10 mouse cellular contexts compared by ENCODE assay signal in the genomic region with DNA sequence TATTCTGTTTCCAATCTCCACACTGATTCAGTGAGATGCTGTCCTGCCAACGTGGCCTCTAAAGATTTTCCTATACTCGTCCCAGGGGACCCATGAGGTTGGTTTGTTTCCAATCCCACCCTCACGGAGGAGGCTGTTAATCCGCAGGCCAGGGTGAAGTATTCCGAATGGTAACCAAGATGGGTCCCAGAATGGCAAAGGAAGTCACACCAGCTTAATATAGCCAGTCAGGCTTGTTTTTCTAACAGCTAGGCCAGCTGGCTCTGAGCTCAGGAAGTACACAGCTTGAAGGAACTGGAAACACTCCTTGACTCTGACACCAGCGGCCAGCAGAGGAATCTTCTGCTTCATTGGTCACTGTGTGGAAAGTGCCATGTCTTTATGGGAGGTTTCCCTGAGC. TPM values are rescaled to one million over a fixed set of nuclear protein-coding genes. Genes with fewer than 3 reads are reported as not detected.
DNase-seq lines count a peak whose midpoint lies in the region; ATAC-seq and TF ChIP-seq lines count a peak whose summit lies in the region.
"Had no signal": no experiment of that assay in that cellular context is flagged by ENCODE, and none has a peak within 500 bp of the region (broad histone marks: within the 10 kb centered on the region; RNA-seq: fewer than 3 reads in every experiment).

No protein-coding gene starts in this region.

- peaks cover 17% of the 10 kb centered on the region; the same call in 1 of the 2 replicates for H3K4me1 ChIP-seq in spleen, adult 2 months (ENCODE audit: control insufficient read depth, insufficient read depth, insufficient read length)
- H3K4me1 ChIP-seq: intestine, embryonic 15.5 days had no signal

- DNase-seq in spleen, adult 2 months (ENCODE audit: low read depth in 1 of 2, low spot score in 2 of 2): peak in 1 of 2 experiments; percentile 17
- DNase-seq in spleen, adult 12 weeks (ENCODE audit: low spot score): no peak
- DNase-seq in cerebellum, postnatal 10 days: peak; percentile 88 to 89
- peak; percentile 14 to 20 for DNase-seq in heart, postnatal 36 days
- no peak for DNase-seq in layer of hippocampus, adult 18-20 months (ENCODE audit: low spot score in 2 of 2)
- DNase-seq in urinary bladder, adult 2 months (ENCODE audit: low spot score): no peak
- DNase-seq: right cerebral cortex, postnatal 4 days had no signal

- 33% methylated on average over 6 of the region's 6 CpGs for WGBS in spleen, adult 2 months

- 0 out of 2 replicates have a peak overlapping the region, but pooled peaks have one; percentile 18 for H3K27ac ChIP-seq in spleen, adult 2 months (ENCODE audit: insufficient read depth, low read length)
- H3K27ac ChIP-seq: intestine, embryonic 15.5 days; liver, embryonic 14.5 days had no signal

- H3K27me3 ChIP-seq in spleen, adult 2 months (ENCODE audit: control insufficient read depth, insufficient read depth, low read length): no peaks in the 10 kb centered on the region
- H3K27me3 ChIP-seq: intestine, embryonic 15.5 days had no signal

- intact Hi-C loops in heart, postnatal 36 days (cut with DNase I): no loop called here

- TF ChIP-seq CTCF in spleen, adult 2 months (IDR thresholded peaks at IDR 0.05; ENCODE audit: extremely low read depth, insufficient read depth, insufficient read length, insufficient replicate concordance): no peak

- 0 out of 2 replicates have a peak, but pooled peaks have one; percentile 29 for ATAC-seq in megakaryocyte progenitor cell, adult 5-6 weeks (replicated peaks; ENCODE audit: poor library complexity)
- ATAC-seq: intestine, embryonic 15.5 days had no signal

- no peak for TF ChIP-seq POLR2A in spleen, adult 2 months (IDR thresholded peaks at IDR 0.05; ENCODE audit: low read depth, low read length)

- H3K4me3 ChIP-seq in spleen, adult 2 months (ENCODE audit: extremely low read depth, insufficient read depth, insufficient read length): no peak overlapping the region
- H3K4me3 ChIP-seq: intestine, embryonic 15.5 days had no signal

- H3K36me3 ChIP-seq in spleen, adult 2 months (ENCODE audit: control insufficient read depth, insufficient read depth, low read length): no peaks in the 10 kb centered on the region
- H3K36me3 ChIP-seq: intestine, embryonic 15.5 days had no signal

RNA-seq across cellular contexts. Expression of a gene that starts 42.5 kb away (rescaled TPM):
- 5.8 and 7.1 TPM in 2 replicates for polyA plus RNA-seq in spleen, adult 2 months (2012; rRNA removed)
- 1 to 10 TPM; 8.4 to 9.3 TPM for total RNA-seq in heart, postnatal 36 days (2021)
- 45.4 and 47.6 TPM in 2 replicates for total RNA-seq in megakaryocyte progenitor cell, adult 5-6 weeks (2015)
- 85.2 and 126 TPM in 2 replicates for total RNA-seq in megakaryocyte progenitor cell, adult 5-6 weeks (2017)
- total RNA-seq in layer of hippocampus, adult 18-20 months (2021): 10 to 100 TPM; 28.3 to 29.6 TPM
- 15.0 and 16.8 TPM in 2 replicates for polyA plus RNA-seq in urinary bladder, adult 2 months (2012; rRNA removed)

RNA-seq across cellular contexts. Expression of a gene that starts 43.1 kb away (rescaled TPM):
- polyA plus RNA-seq in spleen, adult 2 months (2012; rRNA removed): 28.8 and 30.8 TPM in 2 replicates
- 10 to 100 TPM; 10.4 to 12.1 TPM for total RNA-seq in heart, postnatal 36 days (2021)
- 28.3 and 30.7 TPM in 2 replicates for total RNA-seq in megakaryocyte progenitor cell, adult 5-6 weeks (2015)
- total RNA-seq in megakaryocyte progenitor cell, adult 5-6 weeks (2017): 25.3 and 34.4 TPM in 2 replicates
- 10 to 100 TPM; 19.1 to 20.3 TPM for total RNA-seq in layer of hippocampus, adult 18-20 months (2021)
- polyA plus RNA-seq in urinary bladder, adult 2 months (2012; rRNA removed): 19.7 and 21.5 TPM in 2 replicates

RNA-seq across cellular contexts. Expression of a gene that starts 53.8 kb away (rescaled TPM):
- 13.7 and 13.9 TPM in 2 replicates for polyA plus RNA-seq in spleen, adult 2 months (2012; rRNA removed)
- 1 to 10 TPM; 6.0 to 9.9 TPM for total RNA-seq in heart, postnatal 36 days (2021)
- total RNA-seq in megakaryocyte progenitor cell, adult 5-6 weeks (2015): not detected in 2 replicates
- total RNA-seq in megakaryocyte progenitor cell, adult 5-6 weeks (2017): 0.37 TPM in 1 of 2 replicates, not detected in the other
- under 1 TPM; 0.18 to 0.47 TPM for total RNA-seq in layer of hippocampus, adult 18-20 months (2021)
- polyA plus RNA-seq in urinary bladder, adult 2 months (2012; rRNA removed): 0.66 and 0.88 TPM in 2 replicates

Comparison
In these comparisons a context has a peak if more than half of its experiments do, and no peak if none do; other contexts are left out.
1. DNase-seq: peak in cerebellum, postnatal 10 days (2 of 2) and heart, postnatal 36 days (2 of 2); none in spleen, adult 12 weeks (single experiment), layer of hippocampus, adult 18-20 months (0 of 2) and urinary bladder, adult 2 months (single experiment).
2. RNA of a gene that starts 53.8 kb away (total RNA-seq): 6.0 to 9.9 TPM in heart, postnatal 36 days; 0.18 to 0.47 TPM in layer of hippocampus, adult 18-20 months and 0.37 TPM in megakaryocyte progenitor cell, adult 5-6 weeks; every median in the first group is over 4 times any median in the second.